Mouse (Mus musculus): ENCODE data around the gene Cbarp.

The Cbarp gene

DNA sequence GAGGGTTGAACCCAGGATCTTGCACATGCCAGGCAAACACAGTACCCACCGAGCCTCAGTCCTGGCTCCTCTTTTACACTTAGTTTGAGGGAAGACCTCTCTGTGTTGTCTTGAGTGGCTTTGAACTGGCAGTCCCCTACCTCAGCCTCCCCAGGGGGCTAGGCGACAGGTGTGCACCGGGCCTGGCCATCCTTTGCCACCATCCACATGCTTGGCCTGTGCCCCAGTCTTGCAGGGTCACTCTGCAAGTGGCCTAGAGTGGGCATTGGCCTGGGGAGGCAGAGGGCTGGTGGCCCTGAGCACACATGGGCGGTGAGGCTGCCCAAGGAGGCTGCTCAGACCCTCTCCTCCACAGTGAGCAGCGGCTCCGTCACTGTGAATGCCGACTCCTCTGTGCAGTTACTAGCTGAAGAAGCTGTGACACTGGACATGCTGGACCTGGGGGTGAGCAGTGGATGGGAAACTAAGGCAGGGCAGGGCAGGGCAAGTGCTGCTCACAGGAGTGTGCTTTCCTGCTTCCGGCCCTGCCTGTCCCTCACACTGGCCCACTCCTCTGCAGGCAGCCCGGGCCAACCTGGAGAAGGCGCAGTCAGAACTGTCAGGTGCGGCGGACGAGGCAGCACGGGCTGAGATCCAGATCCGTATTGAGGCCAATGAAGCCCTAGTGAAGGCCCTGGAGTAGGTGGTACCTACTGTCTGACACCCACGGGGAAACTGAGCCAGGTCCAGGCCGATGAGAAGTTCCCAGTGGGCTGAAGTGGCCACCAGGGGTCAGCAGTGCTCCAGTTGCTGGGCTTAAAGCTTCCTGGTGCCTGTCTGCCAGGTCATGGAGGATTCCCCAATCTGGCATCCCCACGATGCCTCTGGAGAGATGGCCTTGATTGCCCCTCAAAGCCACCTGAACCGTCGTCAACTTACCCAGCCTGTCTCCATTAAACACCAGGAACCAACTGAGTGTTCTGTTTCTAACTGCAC is 4.5 kb upstream of the Cbarp start:
- DNase-seq (ENCODE audit: low spot score in 2 of 2): peak in 1 of 2 experiments; percentile 64

DNA sequence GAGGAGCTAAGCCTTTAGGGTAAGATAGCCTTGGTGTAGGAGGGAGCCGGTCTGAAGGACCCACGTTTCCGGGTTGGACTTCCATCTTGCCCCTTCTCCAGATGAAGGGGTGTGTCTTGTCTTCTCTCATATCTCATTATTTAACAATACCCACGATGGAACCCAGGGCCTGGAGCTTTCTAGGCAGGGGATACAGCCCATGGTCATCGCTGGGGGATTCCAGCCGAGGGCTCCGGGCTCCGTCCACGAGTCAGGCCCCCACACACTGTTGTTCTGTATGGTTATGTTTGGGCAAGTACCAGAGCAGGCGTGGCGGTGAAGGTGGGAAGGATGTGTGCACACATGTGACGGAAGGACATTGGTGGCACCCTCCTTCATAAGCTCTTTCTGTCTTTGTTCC is 3.5 kb upstream of the Cbarp start:
- DNase-seq (ENCODE audit: low spot score in 2 of 2): no peak

DNA sequence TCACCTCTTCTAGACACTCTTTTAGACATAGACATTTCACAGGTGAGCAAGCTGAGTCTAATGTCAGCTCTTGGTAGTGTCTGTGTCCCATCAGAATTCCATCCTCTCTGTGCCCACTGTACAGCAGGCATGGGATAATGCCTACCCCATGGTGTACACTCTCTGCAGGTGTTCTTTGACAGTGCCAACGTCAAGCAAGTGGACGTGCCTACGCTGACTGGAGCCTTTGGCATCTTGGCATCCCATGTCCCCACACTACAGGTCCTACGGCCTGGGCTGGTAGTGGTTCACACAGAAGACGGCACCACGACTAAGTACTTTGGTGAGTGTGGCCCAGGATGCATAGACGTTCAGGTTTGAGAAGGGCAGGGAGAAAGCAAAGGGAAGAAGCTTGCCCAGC is 3.0 kb upstream of the Cbarp start:
- DNase-seq (ENCODE audit: low spot score in 2 of 2): no peak

DNA sequence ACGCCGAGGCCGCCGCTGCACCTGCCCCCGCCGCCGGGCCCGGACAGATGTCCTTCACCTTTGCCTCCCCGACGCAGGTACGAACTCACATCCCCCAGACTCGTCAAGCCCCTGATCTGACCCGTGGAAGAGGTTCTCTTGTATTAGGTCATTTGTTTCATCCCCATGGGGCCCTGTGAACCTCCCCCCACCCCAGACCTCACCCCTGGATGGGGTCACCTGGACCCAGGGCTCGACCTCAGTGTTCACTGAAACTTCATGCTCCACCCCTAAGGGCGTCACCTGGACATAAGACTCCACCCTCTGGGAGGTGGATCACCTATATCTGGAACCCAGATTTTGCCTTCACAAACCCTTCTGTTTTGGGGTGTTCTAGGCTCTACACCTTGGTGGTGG is 1.9 kb upstream of the Cbarp start:
- DNase-seq (ENCODE audit: low spot score in 2 of 2): no peak

DNA sequence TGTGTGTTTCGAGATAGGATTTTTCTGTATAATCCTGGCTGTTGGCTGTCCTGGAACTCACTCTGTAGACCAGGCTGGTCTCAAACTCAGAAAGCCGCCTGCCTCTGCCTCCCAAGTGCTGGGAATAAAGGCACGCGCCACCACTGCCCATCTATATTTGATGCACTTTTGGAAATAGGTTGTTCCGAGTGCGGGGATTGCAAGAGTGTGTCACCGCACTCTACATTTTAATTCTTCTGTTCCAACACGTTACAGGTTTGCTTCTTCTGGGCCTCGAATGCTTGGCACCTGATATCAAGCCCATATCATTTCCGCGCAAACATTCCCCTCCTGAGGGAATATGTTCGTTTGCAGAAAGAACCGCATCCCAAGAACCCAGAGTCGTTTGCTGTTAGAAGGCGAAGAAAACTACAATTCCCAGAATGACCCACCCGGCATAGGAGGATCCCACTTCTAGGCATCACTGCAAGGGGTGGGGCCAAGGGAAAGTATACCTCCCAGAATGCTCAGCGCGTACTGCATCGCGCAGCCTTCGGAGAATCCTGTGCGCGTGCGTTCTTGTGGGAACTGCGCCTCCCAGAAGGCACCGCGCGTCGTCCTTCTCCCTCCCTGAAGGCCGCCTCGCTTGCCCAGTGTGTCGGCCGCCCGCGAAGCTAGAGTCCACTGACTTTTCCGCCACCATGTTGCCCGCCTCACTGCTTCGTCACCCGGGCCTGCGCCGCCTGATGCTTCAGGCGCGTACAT is 1.3 kb upstream of the Cbarp start:
- DNase-seq (ENCODE audit: low spot score in 2 of 2): peak; percentile 83 to 93

DNA sequence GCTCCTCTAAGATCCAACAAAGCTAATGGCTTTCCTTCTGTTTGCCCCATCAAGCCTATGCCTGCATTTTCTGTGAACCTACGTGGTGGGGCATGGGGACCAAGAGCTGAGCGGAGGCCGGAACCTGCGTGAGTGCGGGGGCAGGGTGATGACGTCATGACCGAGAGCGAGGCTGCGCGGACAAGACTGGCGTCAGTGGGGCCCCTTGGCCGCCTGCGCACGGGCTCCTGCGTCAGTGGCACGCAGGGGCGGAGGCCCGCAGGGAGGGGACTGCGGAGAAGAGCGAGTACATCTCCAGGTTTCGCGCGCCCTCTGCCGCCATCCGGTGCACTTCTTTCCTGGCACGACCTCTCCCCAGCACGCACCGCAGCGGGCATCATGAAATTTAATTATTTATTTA is 608 bp upstream of the Cbarp start:
- peak; percentile 89 to 95 for DNase-seq (ENCODE audit: low spot score in 2 of 2)

DNA sequence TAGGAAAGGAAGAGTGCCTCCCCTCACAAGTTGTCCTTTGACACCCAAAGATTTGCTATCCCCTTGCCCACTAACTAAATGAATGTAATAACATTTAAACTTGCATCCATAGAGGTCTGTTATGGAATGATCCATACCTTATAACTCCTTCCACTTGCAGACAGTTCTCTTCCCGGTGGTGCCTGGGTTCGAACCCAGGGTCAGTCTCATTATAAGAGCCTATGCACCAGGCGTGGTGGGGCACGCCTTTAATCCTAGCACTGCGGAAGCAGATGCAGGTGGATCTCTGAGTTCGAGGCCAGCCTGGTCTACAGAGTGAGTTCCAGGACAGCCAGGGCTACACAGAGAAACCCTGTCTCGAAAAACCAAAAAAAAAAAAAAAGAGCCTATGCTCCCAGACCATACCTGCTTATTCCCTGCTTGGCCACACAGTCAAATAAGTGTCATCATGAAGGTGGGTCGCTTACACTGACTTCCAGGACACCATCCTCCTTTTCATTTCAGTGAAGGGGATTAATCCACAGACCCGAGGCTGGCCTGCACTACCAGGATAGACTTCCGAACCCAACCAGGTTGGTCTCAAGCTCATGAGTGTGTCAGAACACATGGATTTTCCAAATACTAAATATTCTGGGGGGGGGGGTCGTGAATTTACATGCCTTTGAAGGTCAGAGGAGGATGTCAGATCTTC is 515 bp downstream of the Cbarp start:
- no peak for DNase-seq (ENCODE audit: low spot score in 2 of 2)

DNA sequence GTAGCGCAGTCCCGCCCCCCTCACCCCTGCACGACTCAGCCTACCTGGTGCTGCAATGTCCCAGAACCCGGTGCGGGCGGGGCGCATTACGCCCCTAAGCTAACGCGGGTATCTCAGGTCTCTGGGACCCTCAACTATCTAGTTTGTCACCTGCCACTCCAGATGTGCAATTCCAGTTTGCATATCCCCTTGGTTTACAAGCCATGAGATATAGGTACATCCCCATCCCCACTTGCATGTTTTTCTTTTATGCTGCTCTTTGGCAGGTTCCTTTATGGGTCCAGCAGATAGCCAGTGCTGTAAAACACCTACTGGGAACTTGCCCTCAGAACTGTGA is 1.2 kb downstream of the Cbarp start:
- DNase-seq (ENCODE audit: low spot score in 2 of 2): no peak

DNA sequence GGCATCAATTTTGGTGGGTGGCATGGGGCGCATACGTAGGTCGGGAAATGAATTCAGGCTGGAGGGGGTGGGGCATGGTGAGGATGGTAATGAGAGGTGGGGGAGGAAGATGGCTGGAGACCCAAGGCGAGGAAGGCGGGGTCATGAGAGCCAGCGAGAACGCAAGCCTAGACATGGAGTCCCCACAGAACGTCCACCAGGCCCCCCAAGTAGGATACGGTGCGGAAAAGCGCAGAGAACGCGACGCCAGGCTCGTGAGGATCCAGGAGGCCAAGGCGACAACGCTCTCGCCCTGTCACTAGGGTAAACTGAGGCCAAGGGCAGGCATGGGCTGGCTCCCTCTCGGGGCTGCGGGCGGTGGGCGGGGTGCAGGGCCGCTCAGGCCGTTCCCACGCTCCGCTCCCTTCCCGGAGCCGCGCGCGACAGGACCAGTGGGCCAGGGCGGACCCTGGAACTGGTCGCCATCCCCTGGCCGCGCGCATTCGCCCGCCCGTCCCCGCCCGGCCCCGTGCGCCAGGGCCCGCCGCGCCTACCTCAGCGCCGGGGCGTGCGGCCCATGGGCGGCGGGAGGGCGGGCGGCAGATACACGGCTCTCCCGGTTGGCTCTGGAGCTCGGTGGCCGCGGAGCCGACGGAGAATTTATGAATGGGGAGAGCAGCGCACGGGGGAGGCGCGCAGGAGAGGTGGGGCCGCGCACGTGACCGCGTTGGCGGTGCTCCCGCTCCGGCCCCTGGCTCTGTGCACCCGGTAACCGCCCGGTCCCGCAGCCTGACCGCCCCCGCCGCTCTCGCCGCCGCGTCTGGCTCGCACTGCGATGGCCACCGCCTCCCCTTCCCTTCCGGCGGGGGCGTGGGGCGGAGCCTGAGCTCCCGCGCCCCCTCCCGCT is 1.8 kb downstream of the Cbarp start, which contains the start of gene Atp5d:
Atp5d (plus strand) TSS at position 80 of the 886 bp plus-strand sequence.
- peak in 1 of 2 experiments; percentile 59 for DNase-seq (ENCODE audit: low spot score in 2 of 2)

DNA sequence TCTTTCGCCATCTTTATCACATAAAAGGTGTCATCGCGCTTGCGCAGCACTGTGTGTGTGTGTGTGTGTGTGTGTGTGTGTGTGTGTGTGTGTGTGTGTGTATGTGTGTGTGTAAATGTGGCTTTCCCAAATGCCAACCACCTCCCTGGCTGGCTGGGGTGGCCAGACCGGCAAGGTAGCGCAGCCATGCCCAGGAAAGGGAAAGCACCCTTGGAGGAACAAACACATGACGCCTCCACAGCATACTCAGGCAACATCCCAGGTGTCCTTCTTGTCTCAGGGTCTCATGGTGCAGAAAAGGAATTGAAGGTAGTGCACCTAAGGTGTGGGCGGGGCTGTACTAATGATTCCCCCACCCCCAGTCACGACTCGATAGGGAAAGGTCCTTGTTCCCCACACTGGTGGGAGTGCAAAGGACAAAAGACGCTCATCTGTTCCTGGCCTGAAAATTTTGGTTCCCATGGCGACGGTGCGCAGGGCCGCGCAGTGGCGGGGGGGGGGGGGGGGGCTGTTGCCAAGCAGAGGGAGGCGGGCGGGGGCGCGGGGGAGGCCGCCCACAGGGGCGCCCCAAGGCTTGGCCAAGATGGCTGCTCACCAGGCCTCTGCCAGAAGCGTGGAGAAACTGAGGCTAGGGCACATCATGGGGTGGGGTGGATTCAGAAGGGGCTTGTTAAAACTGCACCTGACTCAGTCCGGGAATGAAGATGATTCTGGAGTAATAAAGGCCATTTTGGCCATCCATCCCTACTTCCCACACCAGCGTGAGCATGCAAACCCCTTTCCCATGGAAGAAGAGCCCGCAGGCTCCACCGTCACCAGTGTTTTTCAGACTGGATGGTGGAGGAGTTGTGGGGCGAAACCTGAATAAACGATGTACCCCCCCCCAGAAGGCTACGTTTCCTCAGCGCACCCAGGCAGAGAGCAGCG is 2.7 kb downstream of the Cbarp start:
- DNase-seq (ENCODE audit: low spot score in 2 of 2): peak in 1 of 2 experiments; percentile 33

DNA sequence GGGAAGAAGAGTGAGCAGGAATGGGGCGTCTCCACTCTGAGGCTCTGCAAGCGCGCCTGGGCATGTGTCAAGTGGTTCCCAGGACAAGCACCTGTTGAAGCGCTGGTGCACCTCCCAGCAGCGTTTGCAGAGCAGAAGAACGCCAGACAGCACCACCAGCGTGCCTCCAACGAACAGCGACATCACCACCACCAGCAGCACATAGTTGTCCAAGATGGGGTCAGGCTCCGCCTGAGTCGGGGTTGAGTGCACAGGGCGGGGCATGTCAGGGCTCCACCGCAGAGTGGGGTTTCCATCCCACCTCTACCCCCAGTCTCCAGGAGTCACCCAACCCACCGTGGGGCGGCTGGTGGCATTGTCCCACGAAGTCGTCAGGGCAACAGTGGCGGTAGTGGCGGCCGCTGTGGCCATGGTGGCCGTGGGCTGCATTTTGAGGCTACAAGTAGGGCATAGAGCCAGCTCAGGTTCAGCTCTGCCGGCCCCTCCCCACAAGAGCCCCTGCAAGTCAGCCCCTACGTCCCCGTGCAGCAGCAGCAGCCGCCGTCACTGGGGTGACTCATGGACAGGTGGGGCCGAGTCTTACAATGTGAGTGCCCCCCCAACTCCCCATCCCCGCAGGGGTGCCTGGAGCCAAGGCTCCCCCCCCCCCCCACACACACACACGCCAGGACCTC is 3.5 kb downstream of the Cbarp start:
- peak in 1 of 2 experiments; percentile 43 for DNase-seq (ENCODE audit: low spot score in 2 of 2)

DNA sequence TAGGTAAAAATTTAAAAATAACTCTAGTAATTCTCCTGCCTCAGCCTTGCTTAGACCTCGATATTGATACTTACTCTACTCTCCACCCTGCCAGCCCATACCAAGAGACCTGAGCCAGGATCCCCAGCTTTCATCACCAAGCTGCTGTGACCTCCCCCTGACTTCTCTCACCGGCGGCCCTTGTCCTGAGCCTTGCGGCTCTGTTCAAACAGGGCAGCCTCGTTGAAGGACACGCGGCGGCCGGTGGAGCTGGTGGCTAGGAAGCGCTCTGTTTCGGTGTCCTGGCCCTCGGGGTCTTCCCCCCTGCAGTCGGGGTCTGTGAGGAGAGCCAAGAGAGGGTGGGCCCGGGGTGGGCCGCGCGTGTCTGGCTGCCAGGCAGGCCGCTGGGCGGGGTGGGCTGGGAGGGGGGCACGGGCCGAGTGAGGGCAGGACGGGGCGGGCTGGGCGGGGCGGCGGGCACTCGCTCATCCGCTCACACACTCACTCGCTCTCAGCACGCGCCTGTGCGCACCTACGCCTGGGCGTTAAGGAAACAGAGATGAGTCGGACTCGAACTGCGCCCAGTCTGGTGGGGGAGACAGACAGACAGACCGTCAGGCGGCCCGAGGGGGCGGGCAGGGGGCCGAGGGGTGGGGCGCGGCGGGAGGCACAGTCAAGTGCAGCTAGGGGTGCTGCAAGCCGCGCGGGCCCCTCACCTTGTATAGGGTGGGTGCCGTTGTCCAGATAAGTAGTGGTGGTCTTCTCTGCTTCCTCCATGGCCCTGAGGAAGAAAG is 4.3 kb downstream of the Cbarp start:
- no peak for DNase-seq (ENCODE audit: low spot score in 2 of 2)

DNA sequence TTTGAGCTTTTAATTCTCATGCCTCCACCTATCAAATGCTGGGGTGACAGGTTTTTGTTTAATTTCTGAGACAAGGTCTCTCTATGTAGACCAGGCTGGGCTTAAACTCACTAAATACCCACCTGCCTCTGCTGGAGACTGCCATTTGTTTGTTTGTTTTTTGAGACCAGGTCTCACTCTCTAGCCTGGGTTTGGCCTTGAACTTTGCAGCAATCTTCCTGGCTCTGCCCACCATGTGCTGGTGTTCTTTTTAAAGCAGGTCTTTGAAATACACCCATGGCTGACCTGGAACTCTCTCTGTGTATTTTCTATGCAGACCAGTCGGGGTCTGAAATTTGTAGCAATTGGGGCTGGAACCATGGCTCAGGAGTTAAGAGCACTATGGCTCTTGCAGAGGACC is 5.0 kb downstream of the Cbarp start:
- DNase-seq (ENCODE audit: low spot score in 2 of 2): no peak

DNA sequence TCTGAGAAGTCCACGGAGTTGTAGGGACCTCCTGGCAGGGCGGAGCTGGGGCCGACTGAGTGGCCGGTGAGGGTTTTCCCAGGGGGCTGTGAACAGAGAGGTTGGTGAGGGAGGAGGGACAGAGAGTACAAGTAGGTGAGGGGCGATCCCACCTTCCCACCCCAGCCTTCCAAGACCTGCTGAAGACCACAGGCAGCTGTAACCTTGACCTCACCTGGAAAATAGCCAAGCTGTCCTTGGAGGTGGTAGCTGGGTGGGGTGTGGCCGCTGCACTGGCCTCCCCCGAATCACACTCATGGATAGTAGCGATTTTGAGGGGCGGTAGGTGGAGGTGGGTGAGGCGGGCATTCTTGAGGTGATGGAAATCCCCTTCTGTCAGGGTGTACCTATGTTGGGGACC is 5.5 kb downstream of the Cbarp start:
- DNase-seq (ENCODE audit: low spot score in 2 of 2): no peak

DNA sequence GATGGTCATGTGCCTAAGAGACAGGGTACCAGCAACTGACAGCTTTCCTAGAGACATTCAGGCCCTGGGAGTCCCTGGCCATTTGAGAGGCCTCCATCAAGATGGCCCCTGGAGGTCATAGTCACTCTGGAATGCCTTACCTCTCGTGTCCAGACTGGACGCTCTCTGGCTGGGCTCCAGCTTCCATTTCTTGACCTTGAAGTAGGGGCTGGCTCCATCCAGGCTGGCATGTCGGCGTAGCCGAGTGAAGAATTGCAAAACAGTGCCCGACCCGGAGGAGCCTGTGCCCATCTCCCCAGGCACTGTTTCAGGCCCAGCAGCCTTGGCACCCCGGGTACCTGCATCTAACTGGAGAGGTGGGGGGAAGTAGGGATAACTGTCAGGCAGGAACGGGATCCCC is 6.2 kb downstream of the Cbarp start:
- no peak for DNase-seq (ENCODE audit: low spot score in 2 of 2)

DNA sequence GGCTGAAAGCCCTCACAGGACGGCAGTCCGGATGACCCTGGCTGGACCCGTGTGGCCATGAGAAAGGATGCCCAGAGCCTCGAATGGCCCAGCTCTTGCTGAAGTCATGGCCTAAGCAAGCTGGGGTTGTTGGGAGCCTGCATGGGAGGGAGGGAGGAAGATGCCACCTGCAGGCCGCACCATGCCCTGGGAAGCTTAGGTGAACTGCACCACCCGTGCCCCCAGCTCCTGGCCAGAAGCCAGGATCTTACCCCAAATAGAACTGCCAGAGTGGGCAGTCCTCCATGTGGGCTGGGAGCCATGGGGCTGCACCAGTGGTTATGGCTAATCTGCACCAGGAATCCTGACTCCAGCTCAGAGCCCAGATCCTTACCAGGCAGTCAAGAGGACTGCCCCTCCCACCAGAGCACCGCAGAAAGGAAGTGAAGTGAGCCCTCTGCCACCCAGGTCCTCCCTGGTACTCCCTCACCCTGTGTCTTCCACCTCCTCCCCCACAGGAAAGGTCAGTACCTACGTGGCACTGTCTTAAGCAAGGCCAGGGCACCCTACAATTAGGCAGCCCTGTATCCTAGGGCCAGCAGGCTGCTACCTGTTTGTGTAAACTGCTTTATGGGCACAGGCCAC is 7.3 kb downstream of the Cbarp start:
- DNase-seq (ENCODE audit: low spot score in 2 of 2): no peak

DNA sequence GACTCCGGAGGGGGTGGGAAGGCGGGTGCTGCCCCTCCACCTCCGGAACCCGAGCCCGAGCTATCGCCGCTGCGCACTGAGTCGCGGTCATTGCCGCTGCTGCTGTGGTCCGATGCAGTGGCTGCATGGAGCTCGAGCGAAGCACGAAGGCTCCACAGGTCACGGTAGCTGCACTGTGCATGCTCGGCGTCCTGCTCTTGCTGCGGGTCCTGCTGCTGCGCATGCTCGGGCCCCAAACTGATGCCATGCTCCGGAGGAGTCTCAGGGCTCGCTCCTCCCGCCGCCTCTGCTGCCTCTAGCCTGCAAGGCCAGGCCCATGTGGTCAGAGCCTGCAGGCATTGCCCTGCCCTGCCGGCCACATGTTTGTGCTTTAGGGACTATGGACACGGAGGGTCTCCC is 8.7 kb downstream of the Cbarp start:
- DNase-seq (ENCODE audit: low spot score in 2 of 2): no peak

DNA sequence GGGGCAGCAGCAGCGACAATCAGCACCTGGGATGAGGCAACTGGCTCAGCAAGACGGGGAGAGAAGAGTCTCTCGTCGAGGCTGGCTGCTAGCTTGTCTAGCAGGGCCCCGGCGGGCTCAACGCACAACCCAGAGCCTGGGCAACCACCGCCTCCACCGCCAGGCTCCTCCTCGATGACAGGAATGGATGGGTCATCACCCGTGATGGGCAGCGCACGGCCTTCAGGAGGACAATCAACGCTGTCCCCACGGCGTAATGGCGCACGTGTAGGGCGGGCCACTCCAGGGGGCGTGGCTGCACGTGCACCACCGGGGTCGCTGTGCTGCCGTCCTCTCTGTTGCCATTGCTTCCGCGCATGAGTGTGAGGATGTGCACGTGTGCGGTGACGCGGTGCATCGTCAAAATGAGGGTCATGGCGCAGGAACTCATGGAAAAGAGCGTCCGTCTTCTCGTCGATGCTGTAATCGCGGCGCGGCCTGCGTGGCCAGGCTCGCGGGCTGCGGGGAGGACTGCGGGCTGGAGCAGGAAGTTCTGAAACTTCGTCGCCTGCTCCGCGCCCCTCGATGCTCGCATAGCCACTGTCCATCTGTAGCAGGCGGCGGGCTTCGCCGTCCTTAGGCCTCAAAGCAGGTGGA is 9.2 kb downstream of the Cbarp start:
- DNase-seq (ENCODE audit: low spot score in 2 of 2): no peak
